Mouse (Mus musculus) lung, adult 2 months (tissue): ENCODE results near the gene Shox2.

ENCODE experiments used
- CTCF ChIP-seq: fragments of 200-500 bp; IDR thresholded peaks from 2 replicates; pipeline ENCODE4 v1.5.1; 2011; ENCODE audit warnings: mild to moderate bottlenecking, low read length, control low read depth; ENCODE audit not compliant: insufficient read depth
- POLR2A ChIP-seq: fragments of 200-500 bp; IDR thresholded peaks from 2 replicates; pipeline ENCODE4 v1.6.1; 2011; ENCODE audit warnings: low read depth, mild to moderate bottlenecking, control low read depth, low read length, borderline replicate concordance; ENCODE audit errors: extremely low read depth

DNA sequence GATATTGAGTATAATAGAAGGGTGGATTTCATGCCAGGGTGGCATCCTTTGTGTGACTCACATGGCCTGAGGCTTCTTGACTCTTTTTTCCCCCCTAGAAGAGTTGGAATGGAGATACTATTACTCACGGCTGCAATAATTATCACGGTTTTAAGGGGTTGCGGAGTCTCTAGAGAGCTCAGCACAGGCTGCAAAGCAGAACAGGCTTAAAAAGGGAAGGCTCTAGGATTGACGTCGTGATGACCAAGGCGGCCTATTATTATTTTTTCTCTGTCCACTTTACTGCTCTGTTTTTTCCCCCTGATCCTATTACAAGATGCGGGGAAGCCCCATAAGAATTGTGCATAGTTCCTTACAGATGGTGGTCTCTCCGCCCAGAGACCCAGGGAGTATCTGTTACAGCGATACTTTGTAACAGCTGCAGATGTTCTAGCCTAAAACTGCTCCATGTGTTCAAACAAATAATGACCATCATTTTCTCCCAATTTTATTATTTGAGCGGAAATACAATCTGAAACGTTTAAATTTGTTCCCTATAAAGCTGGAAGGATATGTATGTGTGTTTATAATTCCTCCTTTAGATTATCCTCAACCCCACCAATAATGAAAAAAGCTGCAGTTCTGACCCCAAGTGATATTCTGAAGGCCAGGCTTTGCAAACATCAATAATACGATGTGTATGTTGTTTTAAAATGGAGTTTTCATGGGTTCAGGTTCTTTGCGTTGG lies 4.5 kb downstream of the Shox2 start:
- TF ChIP-seq CTCF (no peak), POLR2A (no peak)
